Mouse (Mus musculus): Measurements from ENCODE around the gene Zfp346. TPM values are rescaled to one million over a fixed set of nuclear protein-coding genes. Genes with fewer than 3 reads are reported as not detected.

The Zfp346 gene
- polyA plus RNA-seq, 1 experiment from 2014 or later = 24.9 TPM

DNA sequence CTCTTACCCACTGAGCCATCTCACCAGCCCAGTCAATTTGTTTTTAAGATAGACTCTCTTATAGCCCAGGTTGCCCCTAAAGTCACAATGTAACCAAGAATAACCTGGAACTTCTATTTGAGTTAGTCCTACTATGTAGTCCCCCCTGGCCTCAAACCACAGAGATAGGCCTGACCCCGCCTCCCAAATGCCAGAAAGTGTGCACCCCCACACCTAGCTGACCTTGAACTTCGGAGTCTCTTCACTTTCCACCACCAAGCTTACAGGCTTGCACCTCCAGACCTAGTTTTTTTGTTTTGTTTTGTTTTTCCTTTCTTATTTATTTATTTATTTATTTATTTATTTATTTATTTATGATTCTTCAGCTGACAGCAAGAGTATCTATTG is 76.7 kb downstream of the Zfp346 start:
- Histone ChIP-seq H3K4me3 (peak overlapping the region; percentile 50; the same call in 1 of the 2 replicates), H3K36me3 (no peaks in the 10 kb centered on the region), H3K4me1 (replicated peaks) (peaks cover 7% of the 10 kb centered on the region; the same call in 1 of the 2 replicates), H3K27me3 (ENCODE audit: insufficient read depth, poor library complexity, severe bottlenecking) (no peaks in the 10 kb centered on the region), H3K9me3 (no peaks in the 10 kb centered on the region), H3K27ac (no peak overlapping the region)
- 71% methylated on average over 2 of the region's 2 CpGs for WGBS
- DNase-seq (ENCODE audit: low spot score) = no peak

DNA sequence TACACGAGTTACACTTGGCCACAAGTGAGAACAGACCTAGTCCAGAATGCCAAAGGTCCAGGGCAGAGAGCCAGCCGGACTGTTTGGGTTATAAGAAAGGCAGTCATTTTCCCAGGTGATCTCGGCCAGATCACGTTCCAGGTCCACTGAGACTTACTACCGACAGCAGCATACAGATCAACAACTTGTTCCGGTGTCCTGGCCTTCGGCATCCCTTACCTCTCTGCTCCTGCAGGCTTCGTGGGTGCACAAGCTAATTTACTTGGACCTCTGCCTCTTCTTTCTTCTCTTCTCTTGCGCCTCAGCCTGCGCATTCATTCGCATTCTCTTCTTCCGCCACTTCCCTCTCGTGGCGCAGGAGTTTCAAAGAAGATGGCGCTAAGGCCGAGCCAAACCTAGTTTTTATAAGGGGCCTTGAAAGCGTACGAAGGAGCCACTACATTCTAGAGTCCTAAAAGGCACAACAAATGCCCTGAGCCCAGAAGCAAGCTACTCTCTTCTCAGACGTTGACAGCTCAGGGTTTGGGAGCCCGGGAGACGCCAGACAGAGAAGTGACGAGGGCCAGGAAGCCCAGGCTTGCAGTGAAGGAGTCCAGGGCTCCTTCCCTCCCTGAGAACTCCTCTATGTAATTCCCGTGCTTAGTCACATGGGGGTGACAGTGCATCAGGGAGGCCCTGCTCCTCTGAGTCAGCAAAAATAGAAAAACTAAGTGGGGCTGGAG is 77.2 kb downstream of the Zfp346 start:
- Histone ChIP-seq H3K36me3 (no peaks in the 10 kb centered on the region), H3K27me3 (ENCODE audit: insufficient read depth, poor library complexity, severe bottlenecking) (no peaks in the 10 kb centered on the region), H3K4me1 (replicated peaks) (peaks cover 7% of the 10 kb centered on the region; the same call in 1 of the 2 replicates), H3K27ac (peak overlapping the region; percentile 84), H3K4me3 (peak overlapping the region; percentile 50), H3K9me3 (no peaks in the 10 kb centered on the region)
- WGBS = 3% methylated on average over 23 of the region's 23 CpGs
- peak; percentile 79 for DNase-seq (ENCODE audit: low spot score)

DNA sequence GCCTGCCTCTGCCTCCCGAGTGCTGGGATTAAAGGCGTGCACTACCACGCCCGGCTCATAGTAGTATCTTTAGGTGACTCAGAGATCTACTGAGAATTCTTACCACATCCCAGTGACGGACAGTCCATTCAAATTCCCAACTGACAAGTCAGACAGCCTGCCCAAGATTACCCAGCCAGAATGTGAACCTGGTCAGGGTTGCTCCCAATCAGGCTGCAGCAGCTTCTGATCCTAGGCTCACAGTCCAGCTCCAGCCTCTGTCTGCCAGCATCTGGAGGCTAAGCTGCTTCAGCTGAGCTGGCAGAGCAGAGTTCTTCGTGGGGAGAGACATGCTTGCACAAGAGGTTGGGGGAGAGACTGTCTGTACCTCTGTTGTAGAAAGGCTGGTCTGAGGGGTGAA is 78.3 kb downstream of the Zfp346 start:
- no peaks in the 10 kb centered on the region for H3K36me3 ChIP-seq
- no peak overlapping the region for H3K27ac ChIP-seq
- WGBS = 82% methylated on average over 6 of the region's 6 CpGs
- DNase-seq (ENCODE audit: low spot score) = no peak
- no peaks in the 10 kb centered on the region for H3K9me3 ChIP-seq
- H3K27me3 ChIP-seq (ENCODE audit: insufficient read depth, poor library complexity, severe bottlenecking) = no peaks in the 10 kb centered on the region
- no peak overlapping the region for H3K4me3 ChIP-seq
- H3K4me1 ChIP-seq (replicated peaks) = peaks cover 7% of the 10 kb centered on the region; the same call in 1 of the 2 replicates

Other genes with a start within 250 kb of the Zfp346 start
- gene Unc5a, start 155.9 kb upstream of the Zfp346 start, polyA plus RNA-seq (2016; fragmentation: Nextera tagmentation; extraction: Ambion mirVana) = 2.0 and 4.4 TPM in 2 replicates
- gene Hk3, start 83.9 kb upstream of the Zfp346 start, polyA plus RNA-seq (2016; fragmentation: Nextera tagmentation; extraction: Ambion mirVana) = 0.55 and 0.85 TPM in 2 replicates
- gene Uimc1, start 5.0 kb upstream of the Zfp346 start, polyA plus RNA-seq (2016; fragmentation: Nextera tagmentation; extraction: Ambion mirVana) = 18.6 and 22.6 TPM in 2 replicates
- not detected in 2 replicates for gene Gm17617, start 28.2 kb downstream of the Zfp346 start, polyA plus RNA-seq (2016; fragmentation: Nextera tagmentation; extraction: Ambion mirVana)
- 0.67 and 1.3 TPM in 2 replicates for gene Fgfr4, start 47.3 kb downstream of the Zfp346 start, polyA plus RNA-seq (2016; fragmentation: Nextera tagmentation; extraction: Ambion mirVana)
- 69.3 and 73.9 TPM in 2 replicates for gene Nsd1, start 104.5 kb downstream of the Zfp346 start, polyA plus RNA-seq (2016; fragmentation: Nextera tagmentation; extraction: Ambion mirVana)
- gene Prelid1, start 215.2 kb downstream of the Zfp346 start, polyA plus RNA-seq (2016; fragmentation: Nextera tagmentation; extraction: Ambion mirVana) = 510 and 522 TPM in 2 replicates
- 80.9 and 83.7 TPM in 2 replicates for gene Rab24, start 216.6 kb downstream of the Zfp346 start, polyA plus RNA-seq (2016; fragmentation: Nextera tagmentation; extraction: Ambion mirVana)
- 25.2 and 33.7 TPM in 2 replicates for gene Mxd3, start 224.5 kb downstream of the Zfp346 start, polyA plus RNA-seq (2016; fragmentation: Nextera tagmentation; extraction: Ambion mirVana)

Data from hindbrain, embryonic 10.5 days (tissue).